Mouse (Mus musculus) right cerebral cortex, postnatal 14 days (tissue): ENCODE data around the gene Aff3.

Experiments used
- DNase-seq: peaks from one replicate; pipeline ENCODE4 v3.0.0; 2022

Aff3 gene

GRCm38 (mm10) chr1:38254426-38254825 is 410.3 kb downstream of the Aff3 start:
- DNase-seq, result no peak

GRCm38 (mm10) chr1:38252766-38253079 is 412.0 kb downstream of the Aff3 start:
- DNase-seq, result no peak

- no peak for DNase-seq
Measured at GRCm38 (mm10) chr1:38252031-38252765, 412.6 kb downstream of the Aff3 start.

- DNase-seq, result no peak
Measured at GRCm38 (mm10) chr1:38251448-38251847, 413.3 kb downstream of the Aff3 start.

- no peak for DNase-seq
Measured at GRCm38 (mm10) chr1:38250246-38250645, 414.5 kb downstream of the Aff3 start.

GRCm38 (mm10) chr1:38249561-38249960 is 415.2 kb downstream of the Aff3 start:
- no peak for DNase-seq

GRCm38 (mm10) chr1:38248027-38248426 is 416.7 kb downstream of the Aff3 start:
- DNase-seq, result no peak

GRCm38 (mm10) chr1:38242559-38242958 is 422.2 kb downstream of the Aff3 start:
- DNase-seq, result no peak

- DNase-seq, result no peak
Measured at GRCm38 (mm10) chr1:38241801-38242200, 423.0 kb downstream of the Aff3 start.

- DNase-seq, result no peak
Measured at GRCm38 (mm10) chr1:38241221-38241666, 423.5 kb downstream of the Aff3 start.

- no peak for DNase-seq
Measured at GRCm38 (mm10) chr1:38240438-38241220, 424.1 kb downstream of the Aff3 start.

- no peak for DNase-seq
Measured at GRCm38 (mm10) chr1:38239516-38239915, 425.2 kb downstream of the Aff3 start.

GRCm38 (mm10) chr1:38237831-38238230 is 426.9 kb downstream of the Aff3 start:
- DNase-seq, result no peak

- DNase-seq, result no peak
Measured at GRCm38 (mm10) chr1:38237027-38237787, 427.5 kb downstream of the Aff3 start.

- DNase-seq, result no peak
Measured at GRCm38 (mm10) chr1:38233121-38233520, 431.6 kb downstream of the Aff3 start.

- DNase-seq, result no peak
Measured at GRCm38 (mm10) chr1:38230041-38230440, 434.7 kb downstream of the Aff3 start.

GRCm38 (mm10) chr1:38228806-38229205 is 435.9 kb downstream of the Aff3 start:
- no peak for DNase-seq

- DNase-seq, result no peak
Measured at GRCm38 (mm10) chr1:38225166-38225565, 439.6 kb downstream of the Aff3 start.

GRCm38 (mm10) chr1:38222160-38222559 is 442.6 kb downstream of the Aff3 start:
- DNase-seq, result no peak

GRCm38 (mm10) chr1:38221431-38221830 is 443.3 kb downstream of the Aff3 start:
- no peak for DNase-seq

- DNase-seq, result no peak
Measured at GRCm38 (mm10) chr1:38217912-38218795, 446.6 kb downstream of the Aff3 start.

GRCm38 (mm10) chr1:38217098-38217497 is 447.7 kb downstream of the Aff3 start:
- DNase-seq, result no peak

GRCm38 (mm10) chr1:38213377-38213776 is 451.4 kb downstream of the Aff3 start:
- no peak for DNase-seq
